Mouse (Mus musculus) neutrophil, adult 83 days (primary cell): ENCODE measurements around the gene Olfr832. TPM values are rescaled to one million over a fixed set of nuclear protein-coding genes. Genes with fewer than 3 reads are reported as not detected.

Experiments used
- total RNA-seq, 2 experiments: library from RNA; stranded (reverse); gene quantifications; one replicate each; pipeline ENCODE4 v1.2.4; 2023

The Olfr832 gene
- not detected for total RNA-seq

GRCm38 (mm10) chr9:18936822-18937221 lies at the start of gene Olfr832:
Gene Olfr832, plus strand, starts transcription at chr9:18937122.

GRCm38 (mm10) chr9:18987690-18988089 lies 50.8 kb downstream of the Olfr832 start, which contains the start of gene Olfr834:
Gene Olfr834, plus strand, starts transcription at chr9:18987990.

Other genes starting within 250 kb of the Olfr832 start
- gene Olfr24, start 173.1 kb upstream of the Olfr832 start, total RNA-seq: not detected
- not detected for gene Olfr828, start 117.6 kb upstream of the Olfr832 start, total RNA-seq
- gene Olfr829, start 82.2 kb upstream of the Olfr832 start, total RNA-seq: not detected
- gene Olfr830, start 62.4 kb upstream of the Olfr832 start, total RNA-seq: not detected
- not detected for gene Olfr834, start 50.9 kb downstream of the Olfr832 start, total RNA-seq
- not detected for gene Olfr835, start 95.6 kb downstream of the Olfr832 start, total RNA-seq
- gene Olfr836, start 183.3 kb downstream of the Olfr832 start, total RNA-seq: not detected
- gene Olfr837, start 199.2 kb downstream of the Olfr832 start, total RNA-seq: not detected
- gene Olfr839-ps1, start 240.2 kb downstream of the Olfr832 start, total RNA-seq: under 1 TPM in 1 of 2 experiments, not detected in 1; 0.07 TPM